Mouse (Mus musculus): ENCODE results near the gene Olfr1062.
"Not testable (repeated sequence)": the region's sequence is repeated elsewhere in the genome, so short reads cannot be mapped to it uniquely, and the experiment has no call there.

- not testable (repeated sequence) for TF ChIP-seq CTCF (IDR thresholded peaks at IDR 0.05; ENCODE audit: low read depth); EP300 (optimal IDR thresholded peaks at IDR 0.05)
These were observed 2.0 kb upstream of the Olfr1062 start for GRCm38 (mm10) chr2:86428511-86428910.

Measured in stomach, postnatal 0 days (tissue).